Mouse (Mus musculus): ENCODE measurements around the gene Nav2. TPM values are rescaled to one million over a fixed set of nuclear protein-coding genes. Genes with fewer than 3 reads are reported as not detected.

Gene Nav2
- total RNA-seq, 2 experiments from 2014 or later, result 103 to 107 TPM

GRCm38 (mm10) chr7:49415716-49416115 lies 507.2 kb downstream of the Nav2 start:
- no peak for DNase-seq (ENCODE audit: low spot score in 2 of 2)

- DNase-seq (ENCODE audit: low spot score in 2 of 2), result no peak
These were observed 510.3 kb downstream of the Nav2 start for GRCm38 (mm10) chr7:49418841-49419240.

- no peak for DNase-seq (ENCODE audit: low spot score in 2 of 2)
These were observed 511.8 kb downstream of the Nav2 start for GRCm38 (mm10) chr7:49420139-49420802.

- no peak for DNase-seq (ENCODE audit: low spot score in 2 of 2)
These were observed 512.7 kb downstream of the Nav2 start for GRCm38 (mm10) chr7:49421261-49421660.

GRCm38 (mm10) chr7:49423943-49424342 lies 515.4 kb downstream of the Nav2 start:
- DNase-seq (ENCODE audit: low spot score in 2 of 2), result no peak

- DNase-seq (ENCODE audit: low spot score in 2 of 2), result peak in 1 of 2 experiments; percentile 63
These were observed 517.5 kb downstream of the Nav2 start for GRCm38 (mm10) chr7:49426060-49426459.

GRCm38 (mm10) chr7:49427843-49428242 lies 519.3 kb downstream of the Nav2 start:
- DNase-seq (ENCODE audit: low spot score in 2 of 2), result no peak

GRCm38 (mm10) chr7:49428947-49429346 lies 520.4 kb downstream of the Nav2 start:
- no peak for DNase-seq (ENCODE audit: low spot score in 2 of 2)

- no peak for DNase-seq (ENCODE audit: low spot score in 2 of 2)
These were observed 522.3 kb downstream of the Nav2 start for GRCm38 (mm10) chr7:49430808-49431207.

- no peak for DNase-seq (ENCODE audit: low spot score in 2 of 2)
These were observed 525.4 kb downstream of the Nav2 start for GRCm38 (mm10) chr7:49433945-49434344.

GRCm38 (mm10) chr7:49436492-49436891 lies 528.0 kb downstream of the Nav2 start:
- DNase-seq (ENCODE audit: low spot score in 2 of 2), result no peak

- DNase-seq (ENCODE audit: low spot score in 2 of 2), result no peak
These were observed 529.4 kb downstream of the Nav2 start for GRCm38 (mm10) chr7:49437901-49438300.

GRCm38 (mm10) chr7:49439136-49439535 lies 530.6 kb downstream of the Nav2 start:
- no peak for DNase-seq (ENCODE audit: low spot score in 2 of 2)

- no peak for DNase-seq (ENCODE audit: low spot score in 2 of 2)
These were observed 531.9 kb downstream of the Nav2 start for GRCm38 (mm10) chr7:49440333-49440969.

- no peak for DNase-seq (ENCODE audit: low spot score in 2 of 2)
These were observed 533.7 kb downstream of the Nav2 start for GRCm38 (mm10) chr7:49442174-49442573.

GRCm38 (mm10) chr7:49448580-49448979 lies 540.1 kb downstream of the Nav2 start:
- no peak for DNase-seq (ENCODE audit: low spot score in 2 of 2)

- DNase-seq (ENCODE audit: low spot score in 2 of 2), result no peak
These were observed 542.0 kb downstream of the Nav2 start for GRCm38 (mm10) chr7:49450261-49451141.

- no peak for DNase-seq (ENCODE audit: low spot score in 2 of 2)
These were observed 542.7 kb downstream of the Nav2 start for GRCm38 (mm10) chr7:49451240-49451639.

- no peak for DNase-seq (ENCODE audit: low spot score in 2 of 2)
These were observed 543.8 kb downstream of the Nav2 start for GRCm38 (mm10) chr7:49452274-49452673.

GRCm38 (mm10) chr7:49454601-49455000 lies 546.1 kb downstream of the Nav2 start:
- DNase-seq (ENCODE audit: low spot score in 2 of 2), result no peak

GRCm38 (mm10) chr7:49456148-49456547 lies 547.6 kb downstream of the Nav2 start:
- peak; percentile 37 to 52 for DNase-seq (ENCODE audit: low spot score in 2 of 2)

- DNase-seq (ENCODE audit: low spot score in 2 of 2), result no peak
These were observed 548.9 kb downstream of the Nav2 start for GRCm38 (mm10) chr7:49457398-49457797.
